Mouse (Mus musculus) kidney, adult 10 weeks (tissue): ENCODE data around the gene Gm17018. TPM values are rescaled to one million over a fixed set of nuclear protein-coding genes. Genes with fewer than 3 reads are reported as not detected.

Experiments
- polyA plus RNA-seq: library from polyadenylated mRNA; stranded (reverse); fragments of 350-450 nt; fragmentation: Illumina TruSeq; extraction: RNeasy Lipid Tissue Mini Kit (QIAGEN cat#74804); gene quantifications from one replicate; pipeline ENCODE4 v1.2.3, GENCODE M21; 2014; ENCODE audit warnings: low read depth, low replicate concordance

Gene Gm17018
- 6.3 TPM for polyA plus RNA-seq

DNA sequence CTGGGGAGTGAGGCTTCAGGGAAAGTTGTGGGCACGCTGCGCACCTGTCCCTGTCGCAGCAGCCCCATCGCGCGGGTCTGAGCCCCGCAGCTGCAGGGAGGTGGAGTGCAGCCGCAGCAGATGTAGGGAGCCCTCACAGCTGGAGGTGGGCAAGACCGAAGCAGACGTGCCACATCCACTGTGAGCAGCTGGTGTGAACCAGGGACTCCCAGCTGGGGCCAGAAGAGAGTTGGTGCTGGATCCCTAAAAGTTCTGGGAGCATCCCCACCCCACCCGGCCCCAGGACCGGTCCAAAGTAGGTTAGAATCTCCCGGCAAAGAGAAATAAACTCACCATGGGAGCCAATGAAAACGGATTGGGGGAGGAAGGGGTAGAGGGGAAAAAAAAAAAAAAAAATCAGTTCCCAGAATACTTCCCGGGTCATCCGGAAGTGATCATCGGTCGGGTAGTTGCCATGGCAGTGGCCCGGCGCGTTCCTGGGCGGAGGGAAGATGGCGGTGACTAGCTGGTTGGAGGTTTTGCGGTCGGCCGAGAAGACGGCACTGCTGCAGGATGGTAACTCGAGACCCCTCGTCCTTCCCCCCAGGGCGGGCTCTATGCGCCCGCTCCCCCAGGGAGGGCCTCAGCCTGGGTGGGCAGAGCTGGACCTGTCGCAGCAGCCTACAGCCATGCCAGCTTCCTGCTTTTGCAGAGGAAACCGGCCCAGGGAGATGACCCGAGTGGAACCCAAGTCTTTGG lies at the start of gene Gm17018, which contains the start of gene Poll:
TSS of gene Gm17018 (plus strand) at position 463 of the 738 bp plus-strand sequence.
TSS of gene Poll (minus strand) at position 379 of the 738 bp plus-strand sequence.

Other genes starting within 250 kb of the Gm17018 start
- 22.1 TPM for gene Btrc, start 196.9 kb upstream of the Gm17018 start, polyA plus RNA-seq
- not detected for gene Poll, start 84 bp upstream of the Gm17018 start, polyA plus RNA-seq
- 0.65 TPM for gene Fbxw4, start 99.7 kb downstream of the Gm17018 start, polyA plus RNA-seq
- not detected for gene Fgf8, start 182.3 kb downstream of the Gm17018 start, polyA plus RNA-seq
- 13.5 TPM for gene Npm3, start 189.0 kb downstream of the Gm17018 start, polyA plus RNA-seq
- 118 TPM for gene Mgea5, start 223.2 kb downstream of the Gm17018 start, polyA plus RNA-seq